Mouse (Mus musculus): ENCODE measurements around the gene Coro1a.
A peak's percentile ranks its signal among the peaks of the same experiment; 100 is the strongest.

Coro1a gene

DNA sequence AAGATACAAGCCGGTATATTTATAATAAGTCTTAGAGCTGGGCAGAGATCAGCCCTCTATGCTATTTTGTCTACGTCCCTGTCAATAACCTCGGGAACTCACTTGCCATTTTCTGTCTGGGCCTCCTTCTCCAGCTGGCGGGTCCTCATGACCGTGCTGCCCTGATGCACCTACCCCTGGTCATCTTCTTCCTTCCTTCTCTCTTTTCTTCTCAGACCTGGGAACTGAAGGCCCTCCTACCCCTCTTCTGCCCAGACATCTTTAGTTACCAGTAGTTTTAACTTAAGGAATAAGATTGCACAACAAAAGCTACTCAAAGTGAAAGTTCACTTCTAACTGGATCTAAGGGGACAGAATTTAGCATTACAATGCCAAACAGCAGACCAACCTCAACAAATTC lies 27.9 kb downstream of the Coro1a start:
- no peak for DNase-seq

DNA sequence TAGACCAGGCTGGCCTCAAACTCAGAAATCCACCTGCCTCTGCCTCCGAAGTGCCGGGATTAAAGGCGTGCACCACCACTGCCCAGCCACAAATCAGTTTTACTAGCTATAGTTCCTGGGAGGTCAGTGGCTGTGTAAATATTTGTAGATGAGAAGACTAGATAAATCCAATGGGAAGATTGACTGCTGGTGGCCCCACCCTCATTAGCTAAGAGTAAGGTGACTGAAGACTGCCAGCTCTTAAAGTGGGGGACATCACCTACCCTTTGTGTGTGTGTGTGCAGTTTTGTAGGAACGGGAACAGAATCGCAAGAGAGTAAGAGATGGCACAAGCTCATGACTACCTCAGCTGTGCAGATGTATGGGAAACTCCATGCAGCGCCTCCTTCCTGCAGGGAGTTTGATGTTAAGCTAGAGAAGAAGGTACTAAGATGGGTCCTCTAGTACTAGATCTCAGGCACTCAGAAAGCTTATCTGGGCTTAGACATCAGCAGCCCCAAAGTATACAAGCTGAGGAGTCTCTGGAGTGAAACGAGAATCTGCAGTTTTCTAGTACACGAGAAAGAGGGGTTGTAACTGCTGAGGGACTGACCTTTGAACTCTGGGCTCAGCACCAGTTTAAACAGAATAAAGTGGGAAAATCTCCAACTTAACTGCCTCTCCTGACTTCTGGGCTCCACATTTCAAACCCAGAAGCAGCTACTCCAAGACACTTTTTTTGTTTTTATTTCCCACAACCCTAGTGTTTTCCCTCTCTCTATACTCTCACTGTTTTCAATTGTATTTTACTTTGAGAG lies 28.8 kb downstream of the Coro1a start:
- peak; percentile 54 for DNase-seq

DNA sequence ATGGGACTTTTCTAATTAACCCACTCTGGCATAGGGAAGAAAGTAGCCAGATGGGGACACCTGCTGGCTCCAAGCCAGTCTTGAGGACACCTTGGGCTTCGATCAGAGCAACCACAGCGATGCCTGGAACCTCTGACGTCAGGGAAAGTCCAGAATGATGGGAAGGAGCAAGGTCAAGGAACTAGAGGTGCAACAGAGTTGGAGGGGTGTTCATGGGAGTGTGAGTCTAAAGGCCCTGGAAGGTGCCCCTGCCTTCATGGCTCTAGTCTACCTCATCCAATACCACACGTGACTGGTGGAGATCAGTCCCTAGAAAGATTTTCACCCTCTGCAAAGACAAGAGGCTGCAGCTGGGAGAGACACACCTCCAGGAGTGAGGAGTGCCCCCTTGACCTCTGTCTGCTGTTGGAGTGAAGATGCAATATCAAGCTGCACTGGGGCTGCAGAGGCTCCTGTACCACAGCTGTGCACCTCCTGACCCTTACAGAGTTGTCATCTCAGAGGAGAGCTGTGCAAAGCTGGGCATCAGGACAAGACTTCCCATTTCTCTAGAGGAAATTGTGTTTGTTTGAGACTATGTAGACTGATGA lies 30.9 kb downstream of the Coro1a start:
- DNase-seq = no peak

DNA sequence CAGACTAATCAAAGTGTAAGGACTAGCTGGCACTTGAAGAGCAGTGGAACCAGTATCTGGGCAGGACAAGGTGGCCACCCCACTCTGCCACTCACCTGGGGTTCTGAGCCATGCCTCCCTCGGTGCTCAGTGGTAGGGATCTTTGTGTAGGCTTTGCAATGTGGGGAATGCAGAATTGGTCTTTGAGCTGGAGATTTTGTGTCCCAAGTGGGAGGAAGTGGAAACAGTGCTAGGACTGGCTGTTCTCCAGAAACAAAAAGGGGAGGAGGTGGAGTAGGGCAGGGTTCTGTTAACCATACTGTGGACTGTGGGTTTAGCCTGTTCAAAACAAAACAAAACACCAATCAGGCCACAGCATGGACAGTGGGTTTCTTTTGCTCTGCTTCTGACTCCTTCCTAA lies 31.4 kb downstream of the Coro1a start, which contains the start of gene Sult1a1:
Gene Sult1a1 (minus strand): TSS at position 226 of the 400 bp plus-strand sequence.
- peak; percentile 61 for DNase-seq

DNA sequence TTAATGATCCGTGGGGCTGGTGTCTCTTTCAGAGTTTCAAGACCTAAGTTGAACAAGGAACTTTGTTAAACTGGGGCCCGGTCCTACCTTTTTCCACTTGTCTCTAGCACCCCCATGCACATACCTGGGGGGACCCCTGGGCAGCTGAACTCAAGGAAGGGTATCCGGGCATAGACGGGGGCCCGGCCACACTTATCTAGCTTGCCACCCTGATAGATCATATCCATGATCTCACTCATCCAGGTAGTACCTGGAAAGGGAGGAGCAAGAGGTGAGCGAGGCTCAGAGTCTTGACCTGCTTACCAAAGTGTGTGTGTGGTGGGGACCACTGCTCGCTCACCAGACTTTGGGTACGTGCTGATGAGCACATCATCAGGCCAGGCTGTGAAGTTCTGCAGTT lies 32.5 kb downstream of the Coro1a start:
- no peak for DNase-seq

DNA sequence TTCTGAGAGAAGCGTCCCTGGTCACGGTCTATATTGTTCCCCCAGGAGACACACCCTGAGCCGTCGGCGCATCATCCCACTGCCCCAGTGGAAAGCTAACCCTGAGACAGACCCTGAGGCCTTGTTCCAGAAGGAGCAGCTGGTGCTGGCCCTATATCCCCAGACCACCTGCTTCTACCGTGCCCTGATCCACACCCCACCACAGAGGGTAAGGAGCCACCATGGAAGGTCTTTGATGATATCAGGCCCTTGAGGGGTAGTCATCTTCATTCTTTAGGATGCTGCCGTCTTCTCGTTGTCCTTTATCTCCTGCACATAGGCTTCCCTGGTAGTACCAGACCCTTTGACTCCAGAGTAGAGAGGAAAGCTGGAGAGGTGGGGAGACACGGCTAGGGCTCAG lies 35.5 kb downstream of the Coro1a start:
- DNase-seq = no peak

DNA sequence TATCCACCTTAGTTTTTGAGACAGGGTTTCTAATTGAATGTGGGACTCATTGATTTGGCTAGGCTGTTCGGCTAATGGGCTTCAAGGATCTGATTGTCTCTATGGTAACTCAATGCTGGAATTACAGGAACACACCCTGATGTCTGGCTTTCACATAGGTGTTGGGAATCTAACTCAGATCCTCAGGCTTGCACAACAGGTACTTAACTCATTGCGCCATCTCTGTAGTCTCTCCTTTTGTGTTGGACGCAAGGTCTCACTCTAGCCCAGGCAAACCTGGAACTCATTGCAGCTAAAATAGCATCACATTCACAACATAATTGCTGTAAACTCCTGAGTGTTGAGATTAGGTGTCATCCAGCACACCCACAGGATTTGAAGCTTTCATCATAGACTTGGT lies 37.4 kb downstream of the Coro1a start:
- DNase-seq = no peak

DNA sequence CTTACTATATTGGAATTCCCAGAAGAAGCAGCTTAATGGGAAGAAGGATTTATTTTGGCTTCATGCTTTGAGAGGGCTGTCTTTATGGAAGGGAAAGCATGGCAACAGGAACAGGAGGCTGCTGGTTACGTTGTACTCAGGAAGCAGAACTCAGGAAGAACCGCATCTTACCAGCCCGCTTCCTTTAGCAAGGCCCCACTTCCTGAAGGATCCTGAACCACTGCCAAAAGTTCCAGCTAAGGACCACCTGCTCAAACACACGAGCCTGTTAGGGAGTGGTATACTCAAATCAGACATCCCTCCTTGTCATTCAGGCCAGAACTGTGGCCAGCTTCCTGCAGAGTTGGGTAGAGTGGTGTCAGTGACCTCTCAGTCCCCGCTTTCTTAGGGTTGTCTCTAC lies 39.1 kb downstream of the Coro1a start:
- peak; percentile 26 for DNase-seq

DNA sequence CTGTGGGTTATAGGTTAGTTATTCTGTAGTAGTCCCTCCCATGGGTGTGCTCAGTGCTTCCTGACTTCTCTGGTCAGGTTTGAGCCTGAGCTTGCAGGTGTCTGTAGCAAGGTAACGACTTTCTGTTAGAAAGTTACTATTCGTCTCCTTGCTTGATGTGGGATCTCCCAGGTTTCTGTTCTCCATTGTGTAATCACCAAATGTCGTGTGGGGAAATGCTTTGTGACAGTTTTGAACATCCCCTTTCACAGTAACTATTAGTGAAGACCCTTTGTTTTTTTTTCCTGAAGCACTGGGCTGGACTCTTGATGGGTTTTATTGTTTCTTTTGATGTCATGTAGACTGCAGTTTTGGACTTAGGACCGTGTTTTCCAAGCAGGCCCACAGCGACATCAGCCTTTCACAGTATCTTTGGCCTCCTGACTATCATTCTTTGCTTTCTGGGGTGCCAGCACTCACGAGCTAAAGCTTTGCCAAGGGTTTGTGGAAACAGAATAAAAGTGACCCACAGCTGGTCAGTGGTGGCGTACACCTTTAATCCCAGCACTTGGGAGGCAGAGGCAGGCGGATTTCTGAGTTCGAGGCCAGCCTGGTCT lies 40.0 kb downstream of the Coro1a start:
- DNase-seq = no peak

DNA sequence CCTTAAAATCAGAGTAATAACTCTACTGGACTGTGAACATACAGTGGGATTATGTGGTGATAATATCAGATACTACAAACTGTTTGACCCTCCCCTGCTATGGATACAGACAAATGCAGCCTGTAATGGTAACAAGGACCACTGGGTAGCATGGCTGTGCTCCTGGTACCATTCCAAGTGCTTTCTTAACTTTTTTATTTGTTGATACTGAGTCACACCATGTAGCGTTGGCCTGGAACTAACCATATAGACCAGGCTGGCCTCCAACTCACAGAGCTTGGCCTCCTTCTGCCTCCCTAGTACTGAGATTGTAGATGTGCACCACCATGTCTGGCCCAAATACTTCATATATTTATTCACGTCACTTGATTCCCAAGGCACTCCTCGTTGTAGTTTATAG lies 42.3 kb downstream of the Coro1a start:
- peak; percentile 52 for DNase-seq

DNA sequence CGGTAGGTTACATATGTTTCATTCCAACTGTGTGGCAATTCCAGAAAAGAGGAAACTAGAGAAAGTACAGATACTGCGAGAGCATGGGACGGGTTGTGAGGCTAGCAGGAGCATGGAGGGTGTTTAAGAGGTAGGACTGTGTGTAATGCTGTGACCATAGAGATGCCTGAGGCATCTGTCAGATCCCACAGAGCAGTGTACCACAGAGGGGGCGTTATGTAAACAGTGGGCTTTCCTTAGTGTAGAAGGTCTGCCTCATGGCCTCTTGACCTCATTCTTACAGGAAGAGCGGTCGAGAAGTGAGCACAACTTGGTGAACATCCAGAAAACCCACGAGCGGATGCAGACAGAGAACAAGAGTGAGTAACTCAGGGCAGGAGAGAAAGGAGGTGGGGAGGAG lies 43.9 kb downstream of the Coro1a start:
- no peak for DNase-seq

DNA sequence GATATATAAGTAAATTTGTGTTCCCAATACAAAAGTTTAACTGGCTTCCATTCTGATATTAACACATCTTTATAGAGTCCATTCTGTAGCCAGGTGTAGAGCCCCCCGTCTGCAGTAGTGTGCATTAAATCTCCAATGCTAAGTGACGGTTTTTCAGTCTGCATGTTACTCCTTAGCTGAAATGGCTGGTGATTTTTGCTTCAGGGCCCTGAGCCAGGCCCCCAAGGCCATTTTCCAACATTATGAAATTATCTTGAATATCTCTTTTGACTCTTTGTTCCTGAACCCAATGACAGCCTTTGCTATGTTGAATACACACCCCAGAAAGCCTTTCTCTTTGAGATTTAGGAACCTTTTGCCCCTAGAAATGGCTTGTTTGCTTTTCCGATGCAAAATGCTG lies 47.8 kb downstream of the Coro1a start:
- no peak for DNase-seq

DNA sequence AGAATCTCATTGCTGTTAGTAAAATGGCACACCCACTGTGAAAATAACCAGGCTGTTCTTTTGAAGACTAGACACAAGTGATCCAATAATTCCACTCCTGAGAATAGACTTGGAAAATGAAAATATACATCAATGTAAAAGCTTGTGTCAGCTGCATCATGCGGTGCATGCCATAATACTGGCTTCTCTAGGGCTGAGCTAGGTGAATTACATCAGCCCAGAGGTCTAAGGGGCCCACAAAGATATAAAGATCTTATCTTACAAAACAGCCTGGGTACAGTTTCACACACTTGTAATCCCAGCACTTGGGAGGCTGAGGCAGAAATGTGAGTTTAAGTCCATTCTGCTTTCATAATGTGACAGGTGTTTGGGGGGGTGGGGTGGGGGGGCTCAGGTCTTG lies 50.1 kb downstream of the Coro1a start:
- no peak for DNase-seq

DNA sequence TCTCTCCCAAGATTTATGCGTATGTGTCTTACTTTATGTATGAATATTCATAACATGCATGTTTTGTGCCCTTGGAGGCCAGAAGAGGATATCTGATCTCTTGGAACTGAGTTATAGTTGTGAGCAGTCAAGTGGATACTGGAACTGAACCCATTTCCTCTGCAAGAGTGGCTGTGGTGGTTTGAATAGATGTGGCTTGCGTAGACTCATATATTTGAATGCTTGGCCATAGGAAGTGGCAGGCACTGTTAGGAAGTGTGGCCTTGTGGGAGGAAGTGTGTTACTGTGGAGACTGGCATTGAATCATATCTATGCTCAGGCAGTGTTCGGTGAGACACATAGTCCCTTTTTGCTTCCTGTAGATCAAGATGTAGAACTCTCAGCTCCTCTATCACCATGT lies 51.9 kb downstream of the Coro1a start:
- no peak for DNase-seq

DNA sequence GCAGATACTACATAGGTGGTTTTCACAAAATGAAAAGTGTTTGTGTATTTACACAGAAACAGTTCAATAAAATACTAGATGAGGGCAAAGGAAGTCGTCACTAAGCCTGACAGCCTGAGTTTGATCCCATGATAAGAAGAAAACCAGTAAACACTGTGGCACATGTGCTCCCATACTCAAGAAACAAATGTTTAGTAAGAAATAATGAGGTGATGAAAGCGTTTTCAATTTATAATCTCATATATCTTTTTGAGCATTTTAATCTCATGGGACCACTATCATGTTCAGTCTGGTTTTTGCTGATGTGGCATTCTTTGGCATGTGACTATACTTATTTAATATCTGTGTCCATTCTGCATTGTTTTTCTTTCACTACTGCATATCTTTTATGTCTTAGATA lies 53.6 kb downstream of the Coro1a start:
- no peak for DNase-seq

DNA sequence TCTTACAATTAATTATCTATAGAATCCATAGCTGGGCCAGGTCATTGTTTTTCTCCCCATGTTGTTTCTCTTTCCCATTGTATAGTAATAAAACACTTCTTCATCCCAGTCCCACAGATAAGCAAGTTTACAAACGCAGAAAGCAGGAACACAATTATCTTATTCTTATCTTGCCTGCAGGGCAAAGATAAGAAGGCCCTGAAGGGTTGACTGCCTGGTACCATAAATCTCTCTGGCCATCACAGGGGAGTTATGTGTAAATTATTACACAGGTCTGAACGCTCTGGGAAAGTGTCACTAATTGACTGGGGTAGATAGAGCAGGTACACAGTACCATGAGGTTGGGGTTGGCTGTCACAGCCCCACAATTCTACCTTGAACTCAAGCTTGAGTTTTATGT lies 56.7 kb downstream of the Coro1a start:
- no peak for DNase-seq
